Mouse (Mus musculus): ENCODE measurements around the gene Atp4b.

- TF ChIP-seq EP300 (IDR thresholded peaks at IDR 0.05; ENCODE audit: low read depth): no peak
- no peak for TF ChIP-seq CTCF (IDR thresholded peaks at IDR 0.05; ENCODE audit: low read depth)
These were observed at the start of gene Atp4b for GRCm38 (mm10) chr8:13396725-13397124.

Data from liver, postnatal 0 days (tissue).